Mouse (Mus musculus) thymus, adult 2 months (tissue): ENCODE measurements at regions not wholly inside any gene's neighbourhood (a gene's known extent, or its start where the extent isn't known, plus 50 kb on each side); places are given as distances from the start of the nearest gene placed in this dataset.

Experiments
- DNase-seq: peaks from one replicate; pipeline ENCODE4 v3.0.0; 2021
- H3K27ac ChIP-seq: fragments of 200-500 bp; 2 replicates; pipeline ENCODE4 v1.5.1; 2012; ENCODE audit warnings: low read length, control low read depth; ENCODE audit not compliant: control insufficient read depth, insufficient read depth
- H3K27me3 ChIP-seq: fragments of 200-500 bp; 2 replicates; pipeline ENCODE4 v1.6.1; 2012; ENCODE audit warnings: mild to moderate bottlenecking, low read length, moderate library complexity, mixed read lengths; ENCODE audit not compliant: control insufficient read depth, insufficient read depth
- H3K36me3 ChIP-seq: fragments of 200-500 bp; 2 replicates; pipeline ENCODE4 v1.6.1; 2012; ENCODE audit warnings: mild to moderate bottlenecking, low read length, moderate library complexity; ENCODE audit not compliant: control insufficient read depth, insufficient read depth
- H3K4me1 ChIP-seq: fragments of 200-500 bp; replicated peaks from 2 replicates; pipeline ENCODE4 v1.6.1; 2012; ENCODE audit warnings: low read length; ENCODE audit not compliant: control insufficient read depth, insufficient read depth
- H3K4me3 ChIP-seq: fragments of 200-500 bp; 2 replicates; pipeline ENCODE4 v1.5.1; 2012; ENCODE audit warnings: mild to moderate bottlenecking, low read length, control low read depth, moderate library complexity; ENCODE audit not compliant: control insufficient read depth, insufficient read depth
- CTCF ChIP-seq: fragments of 200-500 bp; IDR thresholded peaks from 2 replicates; pipeline ENCODE4 v1.5.1; 2012; ENCODE audit warnings: mild to moderate bottlenecking, control low read depth, low read length, moderate library complexity, borderline replicate concordance; ENCODE audit not compliant: control insufficient read depth, poor library complexity, insufficient read depth; ENCODE audit errors: extremely low read depth
- POLR2A ChIP-seq: fragments of 200-500 bp; IDR thresholded peaks from 2 replicates; pipeline ENCODE4 v1.6.1; 2012; ENCODE audit warnings: mild to moderate bottlenecking, low read length, control low read depth, moderate library complexity; ENCODE audit not compliant: control insufficient read depth, poor library complexity, insufficient read depth; ENCODE audit errors: extremely low read depth
- WGBS: fragments of 180-500 bp; shearing (Covaris S2); methylation state at CpG from one replicate; pipeline ENCODE4 v1.1.7; 2018; 5-methylcytosine and 5-hydroxymethylcytosine counted together

- no peaks in the 10 kb centered on the region for H3K36me3 ChIP-seq
- no peaks in the 10 kb centered on the region for H3K27me3 ChIP-seq
- no peak for TF ChIP-seq POLR2A
- no peak for TF ChIP-seq CTCF
- no peaks in the 10 kb centered on the region for H3K4me1 ChIP-seq
- DNase-seq: no peak
- 87% methylated on average over 1 of the region's 1 CpGs for WGBS
- no peak overlapping the region for H3K27ac ChIP-seq
- no peak overlapping the region for H3K4me3 ChIP-seq
These were observed 360.0 kb upstream of the Meox2 start for GRCm38 (mm10) chr12:36748345-36748744.

- no peak for TF ChIP-seq POLR2A
- TF ChIP-seq CTCF: no peak
- Histone ChIP-seq H3K27me3 (no peaks in the 10 kb centered on the region), H3K27ac (no peak overlapping the region), H3K4me3 (no peak overlapping the region), H3K4me1 (no peaks in the 10 kb centered on the region), H3K36me3 (no peaks in the 10 kb centered on the region)
- no peak for DNase-seq
- WGBS: 90% methylated on average over 4 of the region's 4 CpGs
These were observed 342.9 kb upstream of the Meox2 start for GRCm38 (mm10) chr12:36765315-36766058.

GRCm38 (mm10) chr12:36766167-36766566 is 342.2 kb upstream of the Meox2 start:
- no peaks in the 10 kb centered on the region for H3K4me1 ChIP-seq
- no peak overlapping the region for H3K4me3 ChIP-seq
- 82% methylated on average over 1 of the region's 1 CpGs for WGBS
- no peak for DNase-seq
- H3K27ac ChIP-seq: no peak overlapping the region
- TF ChIP-seq POLR2A: no peak
- TF ChIP-seq CTCF: no peak
- H3K27me3 ChIP-seq: no peaks in the 10 kb centered on the region
- no peaks in the 10 kb centered on the region for H3K36me3 ChIP-seq

GRCm38 (mm10) chr12:36780761-36781160 is 327.6 kb upstream of the Meox2 start:
- H3K27ac ChIP-seq: no peak overlapping the region
- WGBS: 93% methylated on average over 7 of the region's 7 CpGs

GRCm38 (mm10) chr12:36790866-36791265 is 317.5 kb upstream of the Meox2 start:
- Histone ChIP-seq H3K4me3 (no peak overlapping the region), H3K36me3 (no peaks in the 10 kb centered on the region), H3K27me3 (no peaks in the 10 kb centered on the region), H3K27ac (no peak overlapping the region), H3K4me1 (no peaks in the 10 kb centered on the region; the same call in 1 of the 2 replicates)
- no peak for DNase-seq
- TF ChIP-seq POLR2A: no peak
- no peak for TF ChIP-seq CTCF
- WGBS: 94% methylated on average over 2 of the region's 2 CpGs

More at GRCm38 (mm10) chr12:36780761-36781160, 327.6 kb upstream of the Meox2 start:
- no peaks in the 10 kb centered on the region for H3K4me1 ChIP-seq
- no peak for TF ChIP-seq CTCF
- TF ChIP-seq POLR2A: no peak
- no peak overlapping the region for H3K4me3 ChIP-seq
- no peaks in the 10 kb centered on the region for H3K27me3 ChIP-seq
- H3K36me3 ChIP-seq: no peaks in the 10 kb centered on the region
- no peak for DNase-seq

GRCm38 (mm10) chr12:36791430-36791829 is 316.9 kb upstream of the Meox2 start:
- 86% methylated on average over 3 of the region's 3 CpGs for WGBS
- Histone ChIP-seq H3K4me1 (no peaks in the 10 kb centered on the region; the same call in 1 of the 2 replicates), H3K4me3 (no peak overlapping the region), H3K27me3 (no peaks in the 10 kb centered on the region), H3K36me3 (no peaks in the 10 kb centered on the region), H3K27ac (no peak overlapping the region)
- DNase-seq: no peak
- TF ChIP-seq CTCF: no peak
- TF ChIP-seq POLR2A: no peak

- TF ChIP-seq POLR2A: no peak
- TF ChIP-seq CTCF: no peak
- Histone ChIP-seq H3K27me3 (no peaks in the 10 kb centered on the region), H3K4me1 (no peaks in the 10 kb centered on the region; the same call in 1 of the 2 replicates), H3K4me3 (no peak overlapping the region), H3K36me3 (no peaks in the 10 kb centered on the region), H3K27ac (no peak overlapping the region)
- DNase-seq: no peak
- WGBS: 12% methylated on average over 3 of the region's 3 CpGs
These were observed 316.1 kb upstream of the Meox2 start for GRCm38 (mm10) chr12:36792205-36792604.
